Mouse (Mus musculus) stomach, postnatal 0 days (tissue): Measurements from ENCODE around the gene Slc25a1.

Source experiments
- CTCF ChIP-seq: IDR thresholded peaks from 2 replicates; pipeline ENCODE4 v1.5.1; 2016; ENCODE audit warnings: antibody characterized with exemption, low read depth, mild to moderate bottlenecking, moderate library complexity
- EP300 ChIP-seq: optimal IDR thresholded peaks from 2 replicates; pipeline ENCODE3; 2016; ENCODE audit warnings: antibody characterized with exemption

DNA sequence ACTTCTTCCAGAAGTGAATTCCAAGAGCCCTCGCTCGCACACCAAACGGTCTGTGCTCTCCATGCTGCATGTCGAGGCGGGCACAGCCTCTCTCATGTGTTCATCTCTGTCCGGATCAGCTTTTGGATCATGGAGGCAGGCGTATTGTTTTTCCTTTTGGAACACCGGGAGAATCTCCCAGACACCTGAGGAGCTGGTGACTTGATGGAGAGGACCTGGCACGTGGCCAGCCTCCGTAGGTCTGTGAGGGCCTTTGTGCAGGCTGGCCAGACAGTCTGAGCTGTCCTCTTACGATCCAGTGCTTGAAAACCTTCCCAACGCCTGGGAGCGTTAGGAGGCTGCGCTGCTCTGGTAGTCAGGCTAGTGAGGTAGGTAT lies 5.9 kb downstream of the Slc25a1 start:
- TF ChIP-seq EP300 = no peak
- TF ChIP-seq CTCF = no peak
